Mouse (Mus musculus) right cerebral cortex, postnatal 14 days (tissue): ENCODE results near the gene Kcns3.

Experiments used
- DNase-seq: peaks from one replicate; pipeline ENCODE4 v3.0.0; 2022

The Kcns3 gene

DNA sequence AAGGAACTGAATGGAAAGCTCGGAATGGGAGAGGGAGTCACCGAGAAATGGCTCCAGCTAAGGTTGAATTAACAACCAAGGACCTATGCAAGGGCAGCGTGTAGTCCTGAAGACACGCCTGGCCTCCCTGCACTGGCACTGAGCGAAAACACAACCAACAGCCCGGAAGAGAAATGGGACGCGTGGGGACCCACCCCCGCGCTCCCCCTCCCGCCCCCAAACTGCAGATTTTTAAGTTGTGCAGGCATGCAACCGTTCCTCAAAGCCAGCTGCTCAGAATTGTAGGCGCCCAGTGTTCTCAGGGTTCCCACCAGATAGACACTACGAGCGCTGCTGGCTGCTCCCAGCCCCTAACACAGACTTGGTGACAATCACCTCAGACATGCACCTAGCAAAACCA, at the start of gene Kcns3:
Kcns3 (minus strand) TSS at position 42 of the 400 bp plus-strand sequence.
- no peak for DNase-seq

DNA sequence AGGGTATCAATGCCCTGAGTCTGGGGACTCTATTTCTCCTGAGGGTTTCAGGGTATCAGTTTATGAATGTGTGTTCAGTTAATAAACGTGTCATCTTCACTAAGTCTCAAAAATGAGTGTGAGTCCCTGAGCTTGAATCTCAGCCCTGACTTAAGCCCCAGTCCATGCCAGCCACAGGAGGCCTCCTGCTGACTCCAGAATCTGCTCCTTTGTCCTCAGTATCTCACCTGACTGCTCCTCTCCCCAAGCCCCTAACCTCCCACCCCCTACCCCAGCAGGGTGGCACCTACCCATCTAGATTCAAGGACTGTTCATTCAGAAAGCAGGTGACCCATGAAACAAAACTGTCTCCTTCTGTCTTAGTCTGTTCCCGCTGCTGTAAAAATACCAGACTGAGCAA, 47.7 kb upstream of the Kcns3 start:
- DNase-seq = no peak

DNA sequence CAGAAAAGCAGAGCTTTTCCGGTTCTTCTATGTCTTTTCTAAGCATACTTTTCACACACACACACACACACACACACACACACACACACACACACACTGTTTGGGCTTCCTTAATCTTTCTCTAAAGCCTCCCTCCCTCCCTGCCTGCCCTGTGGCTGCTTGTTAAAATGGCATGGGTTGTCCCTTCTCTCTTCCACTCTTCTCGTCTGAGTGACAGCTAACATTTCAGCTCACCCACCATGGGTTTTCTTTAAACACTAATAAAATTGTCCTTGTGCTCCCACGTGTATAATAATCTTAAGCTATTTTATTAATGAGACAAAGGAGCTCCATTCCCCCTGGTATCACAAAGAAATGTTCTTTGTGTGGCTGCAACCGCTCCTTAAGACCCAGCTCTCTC, 47.2 kb upstream of the Kcns3 start:
- no peak for DNase-seq

DNA sequence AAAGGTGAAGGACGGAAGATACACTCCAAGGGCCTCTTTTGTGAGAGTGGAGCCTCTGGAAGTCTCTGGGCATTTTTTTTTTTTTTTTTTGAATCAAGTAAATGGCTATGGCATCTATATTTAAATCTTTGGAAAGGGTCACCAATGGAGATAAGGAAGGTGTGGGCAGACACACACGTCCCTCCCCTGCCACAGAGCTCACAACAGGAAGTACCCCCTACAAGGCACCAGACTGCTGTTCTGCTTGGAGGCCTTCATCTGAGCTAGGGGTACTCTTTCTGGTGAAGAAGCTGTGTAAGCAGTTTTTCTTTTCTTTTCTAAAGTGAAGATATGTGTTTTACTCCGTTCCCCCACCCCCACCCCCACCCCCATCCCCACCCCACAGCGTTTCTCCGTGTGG, 46.0 kb upstream of the Kcns3 start:
- DNase-seq = no peak

DNA sequence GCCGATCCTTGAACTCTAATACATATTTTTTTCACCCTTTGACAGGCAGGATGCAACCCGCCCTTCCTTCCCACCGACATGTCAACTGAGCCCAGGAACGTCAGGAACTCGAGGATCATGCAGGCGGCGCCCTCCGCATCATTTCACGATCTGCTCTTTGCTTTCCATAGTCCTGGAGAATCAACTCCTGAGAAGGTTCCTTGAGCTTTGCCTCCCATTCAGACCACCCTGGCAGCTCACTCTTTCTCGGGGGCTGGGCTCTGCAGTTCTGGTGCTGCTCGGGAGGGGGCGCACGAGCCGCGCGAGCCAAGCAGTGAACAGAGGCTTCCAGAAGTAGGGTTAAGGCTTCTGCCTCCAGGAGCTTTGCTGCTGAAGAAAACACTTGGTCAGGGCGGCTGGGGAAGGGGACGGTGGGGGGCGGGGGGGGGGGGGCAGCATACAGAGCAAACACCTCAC, 45.3 kb upstream of the Kcns3 start:
- peak; percentile 49 for DNase-seq

DNA sequence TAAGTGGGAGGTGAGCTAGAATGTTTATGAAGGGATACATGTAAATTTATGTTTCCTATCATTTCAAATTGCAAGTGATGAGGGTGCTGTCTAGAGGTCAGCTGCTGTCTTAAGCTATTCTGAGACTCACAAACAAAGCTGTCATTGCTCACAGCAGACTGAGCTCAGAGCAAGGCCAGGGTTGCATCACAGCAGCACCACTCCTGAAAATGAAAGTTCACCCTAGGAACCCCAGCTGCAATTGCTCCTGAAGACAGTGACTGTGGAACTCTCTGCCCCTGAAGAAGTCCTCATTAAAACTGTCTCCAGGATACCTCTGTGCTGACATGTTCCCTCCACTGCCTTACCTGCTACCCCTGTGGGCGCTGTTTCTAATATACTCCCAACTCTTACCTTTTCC, 44.2 kb upstream of the Kcns3 start:
- no peak for DNase-seq

DNA sequence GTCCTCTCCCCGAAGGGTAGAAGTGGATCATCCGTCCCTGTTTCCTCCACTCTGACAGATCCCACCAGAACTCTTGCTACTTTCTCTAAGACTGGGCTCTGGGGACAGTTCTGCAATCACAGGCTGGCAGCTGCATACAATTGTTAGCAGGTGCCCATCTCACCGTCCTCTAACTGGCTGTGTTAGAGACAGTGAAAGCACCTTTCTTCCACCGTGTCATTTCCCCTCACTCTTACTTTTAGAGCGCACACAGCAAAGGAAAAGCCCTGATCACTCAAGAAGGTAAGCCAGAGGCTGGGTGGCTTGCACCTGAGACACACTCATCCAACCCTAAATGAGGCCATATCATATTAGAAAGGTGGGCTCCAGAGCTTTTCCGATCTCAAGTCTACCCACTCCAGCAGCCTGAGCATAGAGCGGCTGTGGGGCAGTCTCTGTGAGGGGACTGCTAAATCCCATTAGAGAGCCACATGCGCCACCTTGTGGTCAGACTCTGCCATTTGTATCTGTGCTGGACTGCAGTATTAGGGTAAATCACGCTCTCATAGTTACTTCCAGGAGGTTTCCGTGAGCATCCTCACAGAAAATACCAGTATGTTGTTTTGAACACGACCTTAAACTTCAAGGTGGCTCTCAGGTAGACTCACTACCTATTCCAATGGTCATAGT, 27.8 kb upstream of the Kcns3 start:
- DNase-seq = peak; percentile 94

DNA sequence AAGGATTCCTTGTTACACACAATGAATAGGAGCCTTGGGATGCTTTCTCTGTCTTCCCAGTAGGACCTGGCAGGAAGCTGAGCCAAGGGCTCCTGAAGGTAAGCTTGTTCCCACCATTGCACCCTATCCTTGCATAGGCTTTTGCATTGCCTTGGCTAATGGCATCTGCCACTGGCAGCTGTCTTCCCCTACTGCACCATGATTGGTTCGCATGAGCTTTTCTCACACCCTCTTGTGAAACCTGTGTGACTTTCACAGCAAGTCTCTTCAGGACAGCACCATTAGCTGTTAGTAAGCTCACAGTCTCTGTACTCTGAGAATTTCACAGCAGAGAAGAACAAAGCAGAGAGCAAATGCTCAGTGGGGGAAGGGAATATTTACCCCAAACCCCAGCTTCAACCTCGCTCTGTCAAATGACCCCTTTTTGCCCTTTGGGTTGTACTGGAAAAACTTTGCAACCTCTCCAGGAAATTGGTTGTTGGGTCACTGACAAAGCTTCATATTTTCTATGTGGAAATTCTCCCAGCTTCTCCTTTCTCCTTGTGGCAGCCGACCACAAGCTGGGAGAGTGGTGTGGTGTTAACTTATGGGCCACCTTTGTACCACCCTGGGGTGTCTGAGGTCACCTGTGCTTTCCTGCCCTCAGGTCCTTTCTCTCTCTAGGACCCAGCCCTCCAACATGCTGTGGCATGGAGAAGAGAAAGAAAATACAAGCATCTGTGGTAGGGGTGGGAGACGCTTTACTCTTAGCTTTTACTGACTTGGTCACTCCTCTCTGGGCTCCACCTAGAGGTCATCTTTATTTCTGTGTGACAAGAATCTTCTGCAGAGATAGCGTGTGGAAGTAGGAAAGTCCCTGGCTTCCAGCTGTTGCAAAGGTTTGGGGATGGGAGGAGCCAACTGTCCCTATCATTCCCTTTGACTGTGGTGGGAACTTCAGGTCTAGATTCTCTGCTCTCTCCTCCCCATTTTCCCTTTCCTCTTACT, 26.8 kb upstream of the Kcns3 start:
- no peak for DNase-seq

DNA sequence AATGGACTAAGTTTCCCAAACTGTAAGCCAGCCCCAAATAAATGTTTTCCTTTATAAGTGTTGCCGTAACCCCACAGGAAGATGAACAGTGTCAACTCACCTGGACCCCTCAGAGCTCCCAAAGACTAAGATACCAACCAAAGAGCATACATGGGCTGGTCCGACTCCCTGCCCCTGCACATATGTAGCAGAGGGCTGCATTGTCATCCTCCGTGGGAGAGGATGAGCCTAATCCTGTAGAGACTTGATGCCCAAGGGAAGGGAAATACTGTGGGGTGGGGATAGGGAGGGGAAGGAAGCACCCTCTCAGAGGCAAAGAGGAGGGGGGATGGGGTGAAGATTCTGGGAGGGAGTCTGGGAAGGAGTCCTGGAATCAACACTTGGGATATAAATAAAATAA, 7.8 kb upstream of the Kcns3 start:
- no peak for DNase-seq

DNA sequence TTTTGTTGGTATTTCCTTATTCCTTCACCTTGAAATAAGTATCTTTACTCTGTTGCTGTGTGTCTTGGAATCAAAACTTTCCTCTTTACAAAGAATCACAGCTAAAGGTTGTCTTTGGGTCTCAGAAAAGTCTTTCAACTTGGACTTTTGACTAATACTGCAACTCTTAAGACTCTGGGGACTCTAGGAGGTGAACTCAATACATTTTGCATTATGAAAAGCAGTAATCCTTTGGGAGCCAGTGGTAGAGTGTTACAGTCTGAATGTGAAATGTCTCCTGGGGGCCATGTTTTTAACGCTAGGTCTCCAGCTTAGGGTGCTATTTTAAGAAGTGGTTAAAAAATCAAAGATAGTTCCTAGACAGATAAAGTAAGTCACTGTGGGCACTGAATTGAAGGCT, 4.3 kb upstream of the Kcns3 start:
- no peak for DNase-seq

DNA sequence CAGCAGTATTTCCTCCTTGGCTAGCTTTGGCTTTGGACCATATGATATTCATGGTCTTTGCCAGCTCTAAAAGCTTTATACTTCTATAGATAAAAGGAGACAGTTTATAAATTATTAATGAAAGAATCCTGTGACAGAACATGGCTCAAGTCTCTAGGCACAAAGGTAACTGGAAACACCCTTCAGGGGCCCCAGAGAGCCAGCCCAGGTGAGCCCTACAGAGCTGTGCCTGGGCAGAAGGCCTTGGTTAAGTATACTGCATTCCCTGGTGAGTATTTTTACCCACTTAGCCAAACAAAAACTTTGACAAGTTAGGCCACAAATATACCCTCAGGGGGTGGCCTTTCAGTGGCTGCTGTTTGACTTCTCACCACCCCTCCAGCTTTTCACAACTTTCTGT, 2.7 kb upstream of the Kcns3 start:
- no peak for DNase-seq

DNA sequence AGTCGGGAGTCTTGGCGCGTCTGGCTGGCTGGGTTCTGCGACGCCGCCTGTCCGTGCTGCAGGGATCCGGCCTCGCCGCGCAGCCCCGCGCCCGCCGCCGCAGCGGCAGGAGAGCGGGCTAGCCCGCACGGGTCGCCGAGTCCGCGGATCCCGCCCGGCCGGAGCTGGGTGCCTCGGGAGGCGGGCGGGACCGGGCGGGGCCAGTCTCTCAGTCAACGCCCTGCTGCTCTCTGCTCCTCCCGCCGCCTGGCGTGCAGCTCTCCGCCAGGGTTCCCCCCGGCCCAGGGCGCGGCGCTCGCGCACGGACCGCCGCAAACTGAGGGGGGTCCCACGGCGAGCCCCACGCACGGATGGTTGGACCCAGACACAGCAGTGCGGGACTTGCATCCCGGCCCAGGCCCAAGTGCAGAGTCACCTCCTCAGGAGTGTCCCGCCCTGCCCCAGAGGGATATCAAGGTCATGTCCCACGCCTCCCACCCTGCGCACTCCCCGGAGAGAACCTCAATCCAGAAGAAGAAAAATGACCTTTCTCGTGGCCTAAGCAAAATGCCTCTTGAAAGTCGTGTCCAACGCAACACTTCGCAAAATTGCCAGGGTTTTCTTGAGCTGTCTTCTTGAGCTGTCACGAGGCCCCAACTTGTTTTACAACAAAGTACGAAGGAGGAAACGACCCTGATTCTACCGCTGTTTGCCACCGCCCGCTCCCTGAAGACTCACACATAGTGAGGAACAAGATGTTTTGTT, 492 bp downstream of the Kcns3 start:
- peak; percentile 23 for DNase-seq

DNA sequence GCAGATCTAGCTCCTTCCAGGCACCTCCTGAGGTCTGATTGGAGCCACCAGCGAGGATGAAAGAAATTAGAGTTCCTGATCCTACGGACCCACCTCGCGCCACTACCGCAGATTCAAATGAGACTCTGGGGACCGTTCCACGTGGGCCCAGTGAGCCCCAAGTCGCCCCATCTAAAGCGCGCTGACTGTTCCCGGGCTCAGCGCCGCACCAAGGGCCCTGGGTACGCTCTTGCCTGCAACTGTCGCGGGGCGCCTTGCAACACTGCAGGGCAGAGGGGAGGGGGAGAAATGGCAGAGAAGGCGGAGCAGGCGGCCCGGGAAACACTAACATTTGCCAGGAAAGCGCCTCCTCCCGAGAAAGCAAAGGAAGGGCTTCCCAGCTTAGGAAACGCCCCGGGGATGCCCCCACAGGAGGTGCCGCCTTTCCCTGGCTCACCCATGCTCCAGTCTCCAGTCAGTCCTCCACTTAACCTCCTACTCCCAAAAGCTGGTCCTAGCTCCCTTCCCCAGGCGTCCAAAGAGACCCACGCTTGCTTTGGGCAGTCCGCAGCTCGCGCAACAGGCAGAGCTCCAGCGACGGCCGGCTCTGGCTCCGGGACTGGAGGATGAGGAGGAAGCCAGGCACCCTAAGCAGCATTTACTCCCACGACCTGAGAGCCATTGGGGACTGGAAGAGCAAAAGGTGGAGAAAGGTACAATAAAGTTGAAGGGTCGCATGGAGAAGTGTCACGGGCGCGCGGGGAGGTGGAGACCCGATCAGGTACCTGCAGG, 1.2 kb downstream of the Kcns3 start:
- peak; percentile 34 for DNase-seq

DNA sequence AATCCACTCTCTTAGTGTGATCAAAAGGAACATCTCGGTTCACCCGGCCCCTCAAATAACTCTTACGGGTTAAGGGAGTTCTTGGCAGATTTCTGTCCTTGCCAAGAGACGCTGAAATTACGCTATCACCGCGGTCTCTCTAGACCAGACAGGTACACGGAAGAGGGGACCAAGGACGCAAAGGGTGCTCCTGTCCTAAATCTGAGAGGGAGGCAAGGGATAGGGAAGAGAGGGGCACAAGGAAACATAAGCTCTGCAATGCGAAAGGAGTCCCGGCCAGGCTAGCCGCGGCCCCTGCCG, 1.8 kb downstream of the Kcns3 start:
- DNase-seq = no peak

DNA sequence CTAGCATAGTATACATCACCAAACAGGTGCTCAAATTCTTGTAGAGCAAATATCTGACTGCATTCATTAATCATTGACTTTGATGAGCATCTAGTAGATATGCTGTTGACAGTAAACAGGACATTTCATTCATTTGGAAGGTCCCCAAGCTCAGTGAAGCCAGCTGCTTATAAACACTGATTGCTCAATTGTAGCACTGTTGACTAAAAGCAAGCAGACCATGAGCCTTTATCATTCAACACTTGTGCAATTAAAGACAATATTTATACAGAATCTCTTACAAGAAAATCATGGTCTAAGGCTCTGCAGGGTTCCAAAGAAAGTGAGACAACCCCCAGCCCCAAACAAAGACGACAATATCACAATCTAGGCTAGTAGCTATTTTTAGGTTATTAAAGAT, 6.0 kb downstream of the Kcns3 start:
- DNase-seq = no peak

DNA sequence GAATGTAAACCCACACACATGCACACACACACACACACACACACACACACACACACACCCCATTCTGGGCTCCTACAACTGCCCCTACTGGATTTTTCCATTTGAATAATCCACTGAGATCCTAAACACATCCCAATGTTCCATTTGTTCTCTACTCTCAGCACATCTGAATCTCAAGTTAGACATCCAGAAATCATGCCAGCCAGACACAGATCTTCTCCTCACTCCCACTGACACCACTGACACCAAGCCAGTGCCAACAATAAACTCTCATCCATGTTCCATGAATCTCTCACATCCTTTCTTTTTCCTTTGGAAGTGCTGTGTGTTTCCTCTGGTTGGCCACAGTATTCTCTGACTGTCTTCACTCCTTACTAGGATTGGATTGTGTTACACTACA, 18.4 kb downstream of the Kcns3 start:
- DNase-seq = no peak

DNA sequence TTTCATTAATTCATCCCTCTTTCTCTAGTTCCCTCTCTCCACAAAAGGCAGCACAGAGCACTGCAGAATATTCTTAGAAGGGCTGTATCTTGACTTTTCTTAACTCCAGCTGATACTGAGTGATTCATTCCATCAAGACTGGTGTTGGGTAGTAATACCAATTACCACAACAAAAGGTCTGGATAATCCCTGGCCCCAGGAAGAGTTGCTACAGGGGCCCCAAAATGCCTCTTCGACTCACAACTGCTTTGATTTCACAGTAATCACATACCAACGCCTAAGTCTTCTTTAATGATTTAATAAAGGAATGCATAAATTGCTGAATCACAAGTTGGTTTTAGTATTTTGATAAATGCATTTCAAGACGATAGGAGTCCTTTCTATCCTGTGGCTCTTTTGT, 21.7 kb downstream of the Kcns3 start:
- DNase-seq = no peak

DNA sequence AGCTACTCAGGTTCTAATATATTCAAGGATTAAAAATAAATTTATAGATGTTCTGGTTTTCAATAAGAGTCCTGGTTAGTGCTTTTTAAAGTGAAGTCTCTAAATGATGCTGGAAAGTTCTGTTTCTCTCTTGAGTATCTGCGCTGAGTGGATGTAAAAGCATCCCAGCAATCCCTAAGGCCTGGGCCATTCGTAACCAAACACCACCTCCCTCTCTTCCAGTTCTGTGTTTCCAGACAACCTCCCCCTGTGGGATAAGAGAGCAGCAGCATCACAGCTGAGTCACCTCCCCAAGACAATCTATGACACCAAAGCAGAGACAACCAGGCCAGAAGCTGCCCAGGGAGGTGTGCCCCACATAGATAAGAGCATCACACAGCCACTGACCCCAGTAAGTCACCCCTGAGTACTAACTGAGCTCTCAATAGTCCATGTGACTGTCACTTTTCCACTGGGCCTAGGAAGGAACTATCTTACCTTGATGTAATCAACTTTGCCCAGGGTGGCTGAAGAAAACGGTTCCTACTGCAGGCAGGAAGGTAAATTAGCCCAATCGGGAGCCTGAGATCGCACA, 24.6 kb downstream of the Kcns3 start:
- no peak for DNase-seq

DNA sequence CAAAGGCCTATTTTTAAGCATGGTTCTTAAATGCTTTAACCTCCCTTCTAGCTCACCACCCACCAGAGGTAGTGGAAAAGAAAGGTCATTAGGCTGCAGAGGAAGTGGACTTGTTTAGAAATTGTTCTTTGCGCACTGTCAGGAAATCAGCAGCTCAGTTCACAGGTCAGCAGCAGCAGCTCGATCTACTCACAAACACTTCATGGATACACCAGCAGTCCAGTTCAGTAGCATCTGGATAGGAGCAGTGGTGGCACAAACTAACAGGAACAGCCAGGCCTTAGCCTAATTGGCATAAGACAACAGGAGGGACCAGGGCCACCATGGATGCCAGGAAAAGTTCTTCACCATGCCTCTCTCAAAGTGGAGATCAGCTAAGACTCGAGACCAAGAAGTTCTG, 49.3 kb downstream of the Kcns3 start:
- DNase-seq = no peak

DNA sequence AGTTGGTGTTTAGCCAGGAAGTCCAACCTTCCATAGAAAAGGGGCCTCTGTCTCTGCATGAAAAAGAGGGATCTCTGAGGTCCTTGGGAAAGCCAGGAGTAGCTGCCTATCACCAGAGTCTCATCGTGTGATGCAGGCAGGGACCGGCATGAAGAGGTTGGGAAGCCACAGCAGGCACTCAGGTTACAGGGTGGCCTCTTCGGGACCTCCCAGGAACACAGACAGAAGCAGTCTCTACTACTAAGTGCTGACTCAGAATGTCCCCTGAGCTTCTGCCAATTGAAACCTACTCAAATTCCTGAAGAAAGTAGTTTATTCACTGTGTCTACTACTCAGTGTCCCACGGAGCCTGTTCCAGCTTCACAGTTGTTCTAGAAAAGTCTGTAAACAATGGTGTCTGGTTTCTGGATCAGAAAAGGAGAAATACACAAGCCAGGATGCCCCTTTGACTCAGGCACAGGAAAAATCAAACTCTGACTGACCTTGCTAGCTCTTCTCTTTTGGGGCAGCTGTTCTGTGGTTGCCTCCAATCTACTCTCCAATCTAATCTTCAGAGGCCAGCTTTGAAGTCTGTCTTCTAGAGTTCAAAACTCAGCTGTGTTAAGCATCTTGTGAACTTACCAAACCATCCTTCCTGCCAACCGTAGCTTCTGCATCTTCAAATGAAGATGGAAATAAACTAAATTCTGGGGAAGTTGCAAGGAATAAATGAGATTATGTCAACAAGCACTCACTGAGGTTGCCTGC, 62.1 kb downstream of the Kcns3 start:
- DNase-seq = no peak

DNA sequence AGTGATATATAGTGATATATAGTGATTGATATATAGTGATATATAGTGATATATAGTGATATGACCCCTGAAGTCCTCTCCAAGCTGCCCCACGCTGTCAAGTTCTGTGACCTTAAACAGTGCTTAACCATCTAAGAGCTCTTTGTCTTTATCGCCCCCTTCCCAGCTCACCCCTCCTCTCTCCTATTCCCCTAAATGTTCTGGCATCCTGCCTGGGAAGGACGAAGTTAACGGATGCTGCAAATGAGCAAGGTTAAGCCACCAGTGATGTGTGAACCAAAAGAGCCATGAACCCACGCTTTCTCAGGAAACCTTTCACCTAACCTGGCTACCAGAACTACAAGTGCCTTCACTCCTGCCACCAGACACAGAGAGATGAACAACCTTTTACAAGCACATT, 64.0 kb downstream of the Kcns3 start:
- DNase-seq = no peak

DNA sequence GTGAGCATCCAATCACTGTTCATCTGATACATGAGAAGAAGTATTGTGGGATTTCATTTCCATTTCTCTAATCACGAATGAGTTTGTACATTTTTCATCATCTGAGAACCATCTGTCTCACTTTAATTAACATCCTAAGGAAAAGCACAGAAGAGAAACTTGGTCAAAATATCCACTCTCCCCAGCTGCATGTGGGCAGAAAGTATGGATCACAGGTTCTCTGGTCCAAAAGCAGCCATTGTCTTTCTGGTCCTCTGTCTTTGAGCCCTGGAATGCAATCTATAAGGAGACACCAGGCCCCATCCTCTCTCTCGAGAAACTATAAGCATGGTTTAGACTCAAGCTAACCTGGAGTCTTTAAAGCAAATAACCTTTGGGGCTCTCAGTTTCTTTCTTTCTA, 79.8 kb downstream of the Kcns3 start:
- DNase-seq = no peak
